Mouse (Mus musculus) forelimb bud, embryonic 11.5 days (tissue): ENCODE data around the gene Olfr1329.
"Not testable (repeated sequence)": the region's sequence is repeated elsewhere in the genome, so short reads cannot be mapped to it uniquely, and the experiment has no call there.

Experiments
- DNase-seq: peaks from one replicate; pipeline ENCODE4 v3.0.0-alpha.2; 2012; ENCODE audit warnings: low read depth, low spot score

Olfr1329 gene

GRCm38 (mm10) chr4:118917365-118917764 is at the start of gene Olfr1329:
Gene Olfr1329 (minus strand): TSS chr4:118917465.
- not testable (repeated sequence) for DNase-seq

- DNase-seq = no peak
These were observed 43.9 kb upstream of the Olfr1329 start, which contains the start of gene Lao1 for GRCm38 (mm10) chr4:118961141-118961628. Gene Lao1 (plus strand): TSS chr4:118961578.

GRCm38 (mm10) chr4:118958812-118959211 is 41.5 kb upstream of the Olfr1329 start:
- DNase-seq = no peak

GRCm38 (mm10) chr4:118938512-118938911 is 21.2 kb upstream of the Olfr1329 start, which contains the start of gene Olfr1328:
Gene Olfr1328 (minus strand): TSS chr4:118938612.
- DNase-seq = no peak

GRCm38 (mm10) chr4:118931326-118931725 is 14.1 kb upstream of the Olfr1329 start:
- DNase-seq = not testable (repeated sequence)

- no peak for DNase-seq
These were observed 15.3 kb downstream of the Olfr1329 start for GRCm38 (mm10) chr4:118901981-118902380.

GRCm38 (mm10) chr4:118888297-118888696 is 29.0 kb downstream of the Olfr1329 start, which contains the start of gene Olfr1330:
Gene Olfr1330 (plus strand): TSS chr4:118888597.
- DNase-seq = no peak

- no peak for DNase-seq
These were observed 49.7 kb downstream of the Olfr1329 start for GRCm38 (mm10) chr4:118867566-118867965.
